Mouse (Mus musculus): ENCODE results near the gene Ube2l3. TPM values are rescaled to one million over a fixed set of nuclear protein-coding genes. Genes with fewer than 3 reads are reported as not detected.

Gene Ube2l3
- total and polyA plus RNA-seq, 3 experiments = 137 to 2,006 (median 297) TPM

- Histone ChIP-seq H3K9me3 (replicated peaks; ENCODE audit: insufficient read depth, low read length) (no peaks in the 10 kb centered on the region), H3K27ac (ENCODE audit: control insufficient read depth, low read depth, low read length) (peak overlapping the region; percentile 60), H3K4me1 (ENCODE audit: control insufficient read depth in 1 of 2, insufficient read depth in 2 of 2, low read length in 2 of 2) (peaks cover 13 to 14% of the 10 kb centered on the region in 2 experiments), H3K4me3 (ENCODE audit: control insufficient read depth in 1 of 2, insufficient read depth in 1 of 2, low read depth in 2 of 2, low read length in 2 of 2) (peak overlapping the region; percentile 85), H3K36me3 (ENCODE audit: control insufficient read depth in 1 of 2, insufficient read depth in 2 of 2, low read length in 2 of 2) (peaks cover 11 to 31% of the 10 kb centered on the region in 2 experiments), H3K9ac (ENCODE audit: control insufficient read depth, low read depth, low read length, poor library complexity, severe bottlenecking) (peak overlapping the region; percentile 95), H3K27me3 (ENCODE audit: control insufficient read depth in 1 of 2, insufficient read depth in 2 of 2, low read length in 2 of 2) (no peaks in the 10 kb centered on the region), H3K79me2 (ENCODE audit: control insufficient read depth, insufficient read depth, low read length, poor library complexity) (peaks cover 48% of the 10 kb centered on the region)
- DNase-seq (ENCODE audit: low read depth, low spot score) = peak; percentile 63
- TF ChIP-seq POLR2AphosphoS2 (IDR thresholded peaks at IDR 0.05; ENCODE audit: low read length) (0 out of 2 replicates have a peak, but pooled peaks have one; percentile 22), HCFC1 (IDR thresholded peaks at IDR 0.05; ENCODE audit: low read depth, low read length) (peak; percentile 28; the same call in 1 of the 2 replicates), MXI1 (IDR thresholded peaks at IDR 0.05; ENCODE audit: low read depth, low read length) (peak; percentile 42), ETS1 (IDR thresholded peaks at IDR 0.05; ENCODE audit: low read depth, low read length) (no peak), RCOR1 (IDR thresholded peaks at IDR 0.05; ENCODE audit: low read depth, low read length) (no peak), USF2 (IDR thresholded peaks at IDR 0.05; ENCODE audit: borderline replicate concordance in 1 of 2, insufficient read depth in 1 of 2, low read depth in 1 of 2, low read length in 2 of 2) (no peak), TCF12 (IDR thresholded peaks at IDR 0.05; ENCODE audit: low read depth, low read length) (no peak), BHLHE40 (IDR thresholded peaks at IDR 0.05; ENCODE audit: borderline replicate concordance, low read depth, low read length) (no peak), ELF1 (IDR thresholded peaks at IDR 0.05; ENCODE audit: low read depth, low read length) (peak; percentile 48; the same call in 1 of the 2 replicates), GABPA (IDR thresholded peaks at IDR 0.05; ENCODE audit: low read depth, low read length) (no peak), CTCF (IDR thresholded peaks at IDR 0.05 in 2 of 3, conservative IDR thresholded peaks at IDR 0.05 in 1 of 3; ENCODE audit: control insufficient read depth in 1 of 3, insufficient read depth in 1 of 3, low read depth in 2 of 3, low read length in 3 of 3, poor library complexity in 1 of 3, severe bottlenecking in 1 of 3) (no peak), GATA1 (IDR thresholded peaks at IDR 0.05; ENCODE audit: low read depth, low read length) (peak; percentile 82), ZMIZ1 (IDR thresholded peaks at IDR 0.05; ENCODE audit: low read depth, low read length) (no peak), CHD2 (IDR thresholded peaks at IDR 0.05; ENCODE audit: low read length) (no peak), ZNF384 (IDR thresholded peaks at IDR 0.05; ENCODE audit: low read depth, low read length) (no peak), MAFK (IDR thresholded peaks at IDR 0.05; ENCODE audit: borderline replicate concordance, low read depth, low read length) (no peak), TBP (IDR thresholded peaks at IDR 0.05; ENCODE audit: low read depth, low read length) (0 out of 2 replicates have a peak, but pooled peaks have one; percentile 29), TAL1 (IDR thresholded peaks at IDR 0.05; ENCODE audit: low read length) (no peak), SIN3A (IDR thresholded peaks at IDR 0.05; ENCODE audit: low read length) (peak; percentile 44; the same call in 1 of the 2 replicates), MAZ (IDR thresholded peaks at IDR 0.05; ENCODE audit: low read depth, low read length) (no peak), JUND (IDR thresholded peaks at IDR 0.05; ENCODE audit: low read depth, low read length) (no peak), MEF2A (IDR thresholded peaks at IDR 0.05; ENCODE audit: extremely low read depth, insufficient replicate concordance, low read depth, low read length, poor library complexity, severe bottlenecking) (no peak), USF1 (IDR thresholded peaks at IDR 0.05; ENCODE audit: low read depth, low read length) (no peak)
These were observed 2.1 kb downstream of the Ube2l3 start for GRCm38 (mm10) chr16:17200121-17200952.
